Mouse (Mus musculus): ENCODE measurements at regions not wholly inside any gene's neighbourhood (a gene's known extent, or its start where the extent isn't known, plus 50 kb on each side); places are given as distances from the start of the nearest gene placed in this dataset.

DNA sequence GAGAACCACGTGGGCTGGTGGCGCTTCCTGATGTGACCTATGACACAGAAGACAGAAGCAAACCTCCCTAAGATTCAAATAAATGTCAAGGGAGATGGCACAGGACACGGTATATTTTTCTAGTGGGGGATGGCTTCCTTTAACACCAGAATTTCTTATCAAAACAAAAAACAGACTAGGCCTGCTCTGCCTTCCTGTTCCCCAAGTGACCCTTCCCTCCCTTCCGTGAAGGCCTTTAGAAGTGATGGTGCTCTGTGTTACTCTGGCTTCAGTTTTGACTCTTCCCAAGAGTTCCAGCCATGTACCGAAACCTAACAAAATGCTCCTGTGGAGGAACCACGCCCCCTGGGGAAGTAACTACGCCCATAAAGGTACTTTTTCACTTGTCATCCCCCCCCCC, 84.5 kb upstream of the 4932438A13Rik start:
- TF ChIP-seq TCF12 (IDR thresholded peaks at IDR 0.05; ENCODE audit: insufficient read depth, poor library complexity, severe bottlenecking) (no peak), USF1 (IDR thresholded peaks at IDR 0.05; ENCODE audit: low read depth) (no peak), POLR2A (IDR thresholded peaks at IDR 0.05; ENCODE audit: insufficient read length, low read depth) (no peak), MYOG (IDR thresholded peaks at IDR 0.05; ENCODE audit: control insufficient read depth in 1 of 3, insufficient read depth in 1 of 3, insufficient read length in 2 of 3, low read depth in 2 of 3) (no peak), MAX (IDR thresholded peaks at IDR 0.05; ENCODE audit: low read depth) (no peak), SRF (IDR thresholded peaks at IDR 0.05; ENCODE audit: control insufficient read depth, insufficient read length, low read depth) (no peak), REST (IDR thresholded peaks at IDR 0.05; ENCODE audit: insufficient read depth, insufficient read length) (no peak), E2F4 (IDR thresholded peaks at IDR 0.05; ENCODE audit: insufficient read depth) (no peak), MYOD1 (IDR thresholded peaks at IDR 0.05; ENCODE audit: control insufficient read depth in 1 of 3, insufficient read length in 2 of 3, low read depth in 2 of 3) (no peak), POLR2AphosphoS2 (IDR thresholded peaks at IDR 0.05; ENCODE audit: insufficient read length, low read depth) (no peak), CEBPB (IDR thresholded peaks at IDR 0.05; ENCODE audit: insufficient read depth, poor library complexity, severe bottlenecking) (no peak), TCF3 (IDR thresholded peaks at IDR 0.05; ENCODE audit: insufficient read length, low read depth) (no peak)
